Mouse (Mus musculus) cerebellum, postnatal 4 days (tissue): ENCODE measurements around the gene Mpg.

Experiments
- DNase-seq, 2 experiments: peaks; one replicate each; pipeline ENCODE4 v3.0.0; 2022; ENCODE audit warnings: low spot score in 2 of 2, mixed read lengths in 1 of 2

Mpg gene

GRCm38 (mm10) chr11:32201922-32202685 is 24.2 kb upstream of the Mpg start:
- no peak for DNase-seq

DNA sequence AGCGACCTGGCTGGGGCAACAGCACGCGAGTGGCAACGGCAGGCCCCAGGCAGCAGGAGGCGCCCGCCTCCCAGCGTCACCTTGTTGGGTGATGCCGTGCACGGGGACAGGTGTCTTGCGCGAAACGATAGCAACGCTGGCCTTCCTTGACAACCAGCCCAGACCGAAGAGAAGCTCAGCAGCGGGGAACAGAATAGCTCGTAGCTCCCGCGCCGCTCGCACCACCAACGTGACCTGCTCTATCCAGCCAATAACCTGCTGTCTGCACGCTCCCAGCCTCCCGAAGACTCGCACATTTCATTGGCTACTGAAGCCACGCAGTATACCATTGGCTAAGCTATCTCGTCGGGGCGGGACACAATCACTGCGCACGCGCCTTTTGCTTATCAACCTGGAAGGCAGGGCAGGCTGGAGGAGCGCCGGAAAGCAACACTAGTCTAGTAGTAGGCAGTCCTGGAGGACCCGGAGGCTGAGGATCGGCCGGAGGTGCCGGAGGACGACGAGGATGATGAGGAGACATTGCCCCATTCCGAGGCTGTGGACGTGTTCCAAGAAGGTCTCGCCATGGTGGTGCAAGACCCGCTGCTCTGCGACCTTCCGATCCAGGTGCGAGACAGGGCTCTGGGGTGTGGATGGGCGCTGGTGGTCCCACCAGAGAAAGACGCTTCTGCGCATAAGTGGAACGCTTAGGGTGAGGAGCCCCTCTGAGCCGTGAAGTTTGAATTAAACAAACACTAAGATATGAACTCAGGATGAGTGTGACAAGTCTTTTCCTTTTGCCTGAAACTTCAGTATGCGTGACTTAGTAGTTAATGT is 21.0 kb upstream of the Mpg start, which contains the start of gene Snrnp25:
Gene Snrnp25 (plus strand): TSS at position 358 of the 816 bp plus-strand sequence.
- peak; percentile 89 to 92 for DNase-seq

- DNase-seq = no peak
Observed at GRCm38 (mm10) chr11:32210623-32211022, 15.7 kb upstream of the Mpg start.

DNA sequence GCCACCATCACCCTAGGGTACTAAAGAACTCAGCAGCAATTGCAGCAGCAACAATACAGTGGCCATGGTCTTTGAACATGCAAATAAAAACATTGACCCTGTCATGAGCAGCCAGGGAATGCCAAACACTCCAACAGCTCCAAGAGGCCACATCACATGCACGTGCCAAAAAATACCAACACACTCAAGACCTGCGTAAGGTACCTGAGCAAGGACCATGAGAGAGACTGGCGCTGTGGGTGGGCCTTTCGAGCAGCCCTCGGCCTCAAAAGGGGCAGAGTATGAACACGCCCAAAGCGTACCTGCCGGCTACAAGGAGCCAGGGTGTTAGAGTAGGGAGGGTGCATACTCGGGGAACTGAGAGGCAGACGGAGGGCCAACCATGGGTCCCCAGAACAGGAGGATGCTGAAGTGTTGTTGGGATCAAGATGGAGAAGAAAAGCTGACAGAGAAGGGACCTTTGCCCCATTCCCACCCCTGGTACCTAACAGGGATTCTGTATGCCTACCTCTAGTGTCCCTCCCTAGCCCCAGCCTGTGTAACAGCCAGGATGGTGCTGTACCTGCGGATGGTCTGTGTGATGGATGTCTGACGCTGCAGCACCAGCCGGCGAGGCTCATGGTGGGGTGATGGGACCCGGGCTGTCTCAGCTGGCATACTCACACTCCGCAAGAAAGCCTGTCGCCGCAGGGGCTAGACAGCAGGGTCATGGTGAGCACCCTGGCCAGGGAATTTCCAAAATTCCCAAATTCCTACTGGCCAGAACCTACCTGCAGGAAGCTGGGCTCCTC is 10.7 kb upstream of the Mpg start:
- no peak for DNase-seq

DNA sequence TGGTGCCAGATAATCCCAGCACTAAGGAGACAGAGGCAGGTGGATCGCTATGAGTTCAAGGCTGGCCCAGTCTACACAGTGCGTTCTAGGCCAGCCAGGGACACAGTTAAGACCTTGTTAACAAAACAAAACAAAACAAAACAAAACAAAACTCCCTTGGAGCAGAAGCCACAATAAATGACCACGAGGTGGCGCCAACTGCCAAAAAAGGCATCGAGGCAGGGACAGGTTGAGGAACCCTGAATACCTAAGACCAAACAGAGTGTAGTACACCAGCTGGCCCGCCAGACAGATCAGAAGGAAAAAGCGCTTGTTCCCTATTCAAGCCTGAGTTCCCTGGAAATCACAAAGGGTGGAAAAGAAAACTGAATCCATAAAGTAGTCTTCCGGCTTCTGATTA is 9.5 kb upstream of the Mpg start:
- peak; percentile 56 to 75 for DNase-seq

- DNase-seq = no peak
Observed at GRCm38 (mm10) chr11:32218501-32219050, 7.7 kb upstream of the Mpg start.

- DNase-seq = no peak
Observed at GRCm38 (mm10) chr11:32219287-32219686, 7.0 kb upstream of the Mpg start.

DNA sequence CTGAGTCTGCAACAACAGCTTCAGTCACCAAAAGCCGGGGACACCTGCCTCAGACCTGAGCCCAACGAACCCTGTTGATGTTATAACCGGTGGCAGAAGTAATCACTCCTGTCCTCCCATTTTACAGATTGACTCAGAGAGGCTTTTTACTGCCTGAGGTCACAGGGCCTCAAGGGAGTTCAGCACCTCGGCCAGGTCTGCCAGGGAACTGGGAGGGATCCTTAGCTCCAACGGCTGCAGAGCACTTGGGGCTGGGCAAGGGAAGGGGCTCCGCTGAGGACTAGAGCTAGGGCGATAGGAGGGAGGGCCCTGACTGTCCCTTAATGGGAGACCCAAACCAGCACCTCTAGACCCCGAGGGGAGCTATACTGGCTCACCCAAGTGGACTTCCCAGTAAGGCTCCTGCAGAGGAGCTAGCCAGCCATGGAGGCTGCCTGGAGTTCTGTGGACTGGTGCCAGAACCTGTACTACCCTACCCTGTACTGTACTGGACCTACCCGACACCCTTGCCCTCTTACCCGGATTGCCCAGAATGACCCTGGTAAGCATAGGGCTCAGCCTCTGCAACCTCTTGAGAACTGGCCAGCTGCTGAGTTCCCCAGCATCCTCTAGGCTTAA is 5.6 kb upstream of the Mpg start:
- no peak for DNase-seq

DNA sequence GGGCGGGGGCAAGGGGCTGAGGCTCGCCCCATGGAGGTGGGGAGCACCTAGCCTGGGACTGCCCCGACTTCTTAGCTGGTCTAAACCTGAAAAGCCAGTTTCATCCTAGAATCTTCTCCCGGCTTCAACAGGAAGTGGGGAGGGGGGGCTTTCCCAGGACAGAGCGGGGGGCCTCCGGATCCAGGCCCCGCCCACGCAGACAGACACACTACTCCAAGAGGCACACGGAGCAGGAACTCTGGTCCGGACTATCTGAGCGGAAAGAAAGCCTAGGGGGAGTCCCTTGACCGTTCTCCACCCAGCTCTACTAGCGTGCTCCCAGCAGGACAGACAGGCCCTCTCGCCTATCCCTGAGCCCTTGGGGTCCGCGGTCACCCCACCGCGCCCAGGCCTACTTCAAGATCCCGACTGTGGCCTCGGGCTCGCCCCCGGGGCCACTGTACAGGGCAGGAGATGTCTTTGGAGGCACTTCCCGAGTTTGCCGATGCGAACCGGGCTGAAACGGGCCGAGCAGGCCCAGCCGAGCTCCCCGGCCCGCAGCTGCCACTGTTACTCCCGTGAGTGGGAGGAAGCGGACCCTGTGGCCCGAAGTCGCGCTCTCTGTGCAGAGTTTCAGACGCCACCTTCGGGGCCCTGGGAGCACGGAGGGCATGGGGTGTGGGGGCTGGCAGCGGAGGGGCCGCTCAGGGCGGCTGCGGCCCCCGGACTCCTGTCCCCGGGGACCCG is 4.9 kb upstream of the Mpg start:
- DNase-seq = no peak

DNA sequence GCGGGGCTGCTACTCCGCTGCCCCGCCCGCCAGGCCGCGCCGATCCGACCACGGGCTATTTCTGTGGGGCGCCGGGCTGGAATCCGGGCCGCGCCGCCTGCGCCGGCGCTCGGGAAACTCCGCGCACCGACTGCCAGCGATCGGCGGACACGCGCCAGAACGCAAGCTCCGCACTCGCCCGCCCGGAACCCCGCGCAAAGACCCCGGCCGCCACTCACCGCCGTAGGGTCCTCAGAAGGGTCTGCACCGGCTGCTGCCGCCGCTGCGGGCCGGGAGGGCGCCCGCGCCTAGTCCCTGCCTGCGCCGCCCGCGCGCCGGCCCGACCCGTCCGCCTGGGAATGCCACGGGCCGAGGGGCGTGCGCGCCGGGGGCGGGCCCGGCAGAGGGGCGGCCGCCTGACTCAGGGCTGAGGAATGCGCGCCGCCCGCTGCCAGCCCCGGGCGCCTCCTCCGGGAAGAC is 4.3 kb upstream of the Mpg start, which contains the start of gene Rhbdf1:
Gene Rhbdf1 (minus strand): TSS at position 350 of the 459 bp plus-strand sequence.
- no peak for DNase-seq

- DNase-seq = no peak
Observed at GRCm38 (mm10) chr11:32222570-32223194, 3.6 kb upstream of the Mpg start.

DNA sequence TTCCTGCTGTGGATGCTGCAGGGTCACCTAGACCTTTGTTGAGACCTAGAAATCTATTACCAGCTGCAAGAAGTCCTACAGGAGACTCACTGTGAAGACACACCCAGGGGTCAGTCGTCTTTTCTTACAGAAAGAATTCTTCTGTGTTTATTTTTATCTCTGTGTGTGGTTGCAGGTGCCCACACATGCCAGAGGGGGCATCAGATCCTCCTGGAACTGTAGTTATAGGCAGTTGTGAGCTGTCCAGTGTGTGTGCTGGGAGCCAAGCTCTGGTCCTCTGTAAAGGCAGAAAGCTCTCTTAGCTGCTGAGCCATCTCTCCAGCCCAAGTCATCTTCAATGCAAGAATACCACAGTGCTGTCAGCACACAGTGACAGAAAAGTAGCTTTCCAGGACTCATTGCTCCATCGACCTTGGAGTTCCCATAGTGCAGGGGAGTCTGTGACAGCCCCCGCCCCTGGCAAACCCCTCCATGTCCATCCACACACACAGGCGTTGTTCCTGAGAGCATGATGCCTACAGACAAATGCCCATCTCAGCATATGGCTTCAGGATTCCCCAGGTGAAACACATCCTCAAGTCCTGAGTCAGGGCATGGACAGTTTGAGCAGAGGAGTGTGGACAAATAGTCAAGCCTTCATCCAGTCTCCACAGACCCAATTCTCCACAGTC is 2.9 kb upstream of the Mpg start:
- DNase-seq = no peak

DNA sequence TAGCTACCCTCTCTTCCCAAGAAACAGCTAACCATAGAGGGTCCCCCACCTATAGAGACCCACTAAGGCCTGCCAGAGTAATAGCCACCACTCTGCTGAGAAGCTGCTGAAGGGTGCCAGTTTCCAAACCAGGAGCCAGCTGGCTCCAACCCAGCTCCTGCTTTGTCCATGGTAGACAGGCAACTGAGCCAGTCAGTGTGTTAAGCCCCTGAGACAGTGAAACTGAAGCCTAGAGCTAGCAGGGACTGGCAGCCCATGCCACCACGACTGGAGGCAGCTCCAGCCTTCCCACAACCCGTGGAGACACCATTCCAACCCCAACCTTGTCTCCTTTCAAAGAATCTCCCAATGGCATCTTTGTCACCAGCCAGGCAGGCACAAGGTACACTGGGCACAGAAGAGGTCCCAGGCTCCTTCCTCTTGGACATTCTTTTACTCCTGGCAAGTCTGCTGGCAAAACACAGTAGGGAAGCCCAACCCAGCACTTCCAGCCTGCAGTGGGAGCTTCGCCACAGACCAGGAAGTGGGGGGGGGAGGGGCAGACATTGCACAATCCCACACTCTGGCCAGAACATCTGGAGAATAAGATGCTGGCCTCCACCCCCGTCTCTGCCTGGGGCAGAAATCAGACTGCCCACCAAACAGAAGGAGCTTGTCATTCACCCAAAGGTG is 1.7 kb upstream of the Mpg start:
- peak in 1 of 2 experiments; percentile 65 for DNase-seq

- no peak for DNase-seq
Observed at GRCm38 (mm10) chr11:32225222-32226104, 842 bp upstream of the Mpg start.

DNA sequence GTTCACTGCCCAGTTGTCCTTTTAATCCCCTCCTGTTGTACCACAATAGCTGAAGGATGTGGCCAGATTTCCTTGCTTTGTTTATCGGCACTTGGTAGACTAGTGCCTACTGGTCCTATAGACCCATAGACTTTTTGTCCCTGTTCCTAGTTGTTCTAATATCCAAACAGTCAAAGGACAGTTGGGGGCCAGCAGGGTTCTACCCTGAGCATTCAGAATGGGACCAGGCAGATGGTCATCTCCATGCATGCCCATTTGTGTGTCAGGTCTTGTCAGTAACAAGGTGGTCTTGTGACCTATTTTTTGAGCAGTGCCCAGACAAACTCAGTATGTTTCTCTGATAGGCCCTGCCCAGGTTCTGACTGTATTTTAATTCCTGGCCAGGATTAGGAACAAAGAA is 736 bp downstream of the Mpg start:
- no peak for DNase-seq

DNA sequence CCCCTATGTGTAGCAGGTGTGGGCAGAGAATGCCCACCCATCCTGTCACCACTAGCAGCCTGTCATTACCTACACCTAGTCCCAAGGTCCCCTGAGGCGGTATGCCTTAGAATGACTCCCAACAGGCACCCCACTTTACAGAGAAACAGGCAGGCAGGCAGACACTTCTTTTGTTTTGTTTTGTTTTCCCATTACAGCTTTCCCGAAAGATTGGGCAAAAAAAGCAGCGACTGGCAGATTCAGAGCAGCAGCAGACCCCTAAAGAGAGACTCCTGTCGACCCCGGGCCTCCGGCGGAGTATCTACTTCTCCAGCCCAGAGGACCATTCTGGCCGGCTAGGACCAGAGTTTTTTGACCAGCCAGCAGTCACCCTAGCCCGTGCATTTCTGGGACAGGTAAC is 1.2 kb downstream of the Mpg start:
- DNase-seq = no peak

DNA sequence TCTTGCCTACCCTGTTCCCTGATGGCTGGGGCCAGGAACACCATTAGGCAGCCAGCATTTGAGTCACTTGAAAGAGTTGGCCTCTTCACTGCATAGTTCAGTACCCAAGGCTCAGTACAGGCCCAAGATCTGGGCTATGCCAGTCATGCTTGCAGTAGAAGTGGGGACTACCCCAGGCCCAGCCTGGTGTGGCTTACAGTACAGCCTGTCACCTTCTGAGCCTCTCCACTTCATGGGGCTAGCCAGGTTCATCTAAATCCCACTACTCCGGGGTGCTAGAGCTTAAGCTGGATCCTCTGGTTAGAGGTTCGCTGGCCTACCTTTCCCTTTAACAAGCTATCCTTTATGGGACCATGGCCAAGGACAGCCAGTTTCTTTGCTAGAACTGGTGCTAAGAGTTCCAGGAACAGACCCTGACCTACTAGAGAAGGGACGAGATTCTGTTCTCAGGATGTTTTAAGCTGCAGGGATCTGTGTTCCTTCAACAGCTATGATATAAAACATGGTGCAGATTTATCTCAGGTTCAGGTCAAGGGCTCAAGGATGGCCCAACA is 2.1 kb downstream of the Mpg start:
- no peak for DNase-seq

DNA sequence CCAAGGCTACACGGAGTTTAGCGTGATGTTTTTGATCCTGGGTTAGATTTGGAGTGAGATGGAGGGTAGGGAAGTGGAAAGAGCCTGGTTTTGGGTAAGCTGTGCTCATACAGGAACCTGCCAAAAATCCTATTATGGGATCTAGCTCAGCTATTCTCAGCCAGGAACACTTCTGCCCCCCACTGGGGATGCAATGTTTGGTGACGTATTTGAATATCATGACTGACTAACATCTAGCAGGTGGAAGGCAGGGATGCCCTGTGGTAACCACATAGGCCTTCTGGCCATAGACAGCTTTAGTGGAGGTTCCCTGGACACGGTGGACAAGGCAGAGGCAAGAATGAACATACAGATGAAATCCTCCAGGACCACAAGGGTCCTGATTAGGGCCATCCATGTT is 3.9 kb downstream of the Mpg start:
- DNase-seq = no peak
